In genomic region chr1:135139906-135140305, GRCm38 (mm10) we compare ENCODE assay signal across 26 mouse cellular contexts. TPM values are rescaled to one million over a fixed set of nuclear protein-coding genes. Genes with fewer than 3 reads are reported as not detected.
A peak's percentile ranks its signal among the peaks of the same experiment; 100 is the strongest.
DNase-seq lines count a peak whose midpoint lies in the region; ATAC-seq and TF ChIP-seq lines count a peak whose summit lies in the region.
"Had no signal": no experiment of that assay in that cellular context is flagged by ENCODE, and none has a peak within 500 bp of the region (broad histone marks: within the 10 kb centered on the region; RNA-seq: fewer than 3 reads in every experiment).

No protein-coding gene starts in this region.

- no peak overlapping the region for H3K4me2 ChIP-seq in liver, embryonic 12.5 days
- H3K4me2 ChIP-seq: embryonic facial prominence, embryonic 15.5 days; heart, embryonic 15.5 days; midbrain, embryonic 13.5 days; neural tube, embryonic 15.5 days had no signal

- H3K27me3 ChIP-seq in liver, embryonic 12.5 days (replicated peaks): peaks cover 5% of the 10 kb centered on the region; the same call in 1 of the 2 replicates
- H3K27me3 ChIP-seq in E14TG2a.4 (ENCODE audit: insufficient read depth, low read length): peaks cover 25% of the 10 kb centered on the region
- H3K27me3 ChIP-seq in embryonic facial prominence, embryonic 10.5 days (replicated peaks; ENCODE audit: low read depth, poor library complexity, severe bottlenecking): peaks cover 21% of the 10 kb centered on the region
- H3K27me3 ChIP-seq: embryonic facial prominence, embryonic 15.5 days; midbrain, embryonic 13.5 days; neural tube, embryonic 15.5 days had no signal

- no peak overlapping the region for H3K9ac ChIP-seq in liver, embryonic 12.5 days
- H3K9ac ChIP-seq: embryonic facial prominence, embryonic 15.5 days; heart, embryonic 15.5 days; liver, embryonic 14.5 days; midbrain, embryonic 13.5 days; neural tube, embryonic 15.5 days had no signal

- DNase-seq in liver (peak; percentile 43), ZHBTc4 (ENCODE audit: low read depth, low spot score) (peak; percentile 86)
- DNase-seq in thymus, postnatal 14 days: peak; percentile 39
- DNase-seq in embryo, embryonic 11 days: no peak
- DNase-seq in embryonic facial prominence, embryonic 10.5 days (ENCODE audit: low spot score): no peak
- no peak for DNase-seq in right cerebral cortex, postnatal 10 days (ENCODE audit: low spot score in 2 of 2)
- DNase-seq: adrenal gland, postnatal 10 days; cerebellum, adult 11 months; cerebellum, postnatal 10 days; gastrocnemius, postnatal 14 days; kidney, adult 18-20 months; right cerebral cortex, postnatal 25 days had no signal

- WGBS in liver, embryonic 12.5 days (ENCODE audit: insufficient replicate concordance): 63% methylated on average over 2 of the region's 2 CpGs
- WGBS in embryonic facial prominence, embryonic 10.5 days: 72% methylated on average over 2 of the region's 2 CpGs

- H3K4me1 ChIP-seq in liver, embryonic 12.5 days: peaks cover 13% of the 10 kb centered on the region
- H3K4me1 ChIP-seq in E14TG2a.4 (replicated peaks; ENCODE audit: low read depth, low read length): peaks cover 12% of the 10 kb centered on the region
- no peaks in the 10 kb centered on the region for H3K4me1 ChIP-seq in embryonic facial prominence, embryonic 10.5 days
- H3K4me1 ChIP-seq: embryonic facial prominence, embryonic 15.5 days; heart, embryonic 15.5 days; midbrain, embryonic 13.5 days; neural tube, embryonic 15.5 days had no signal

- no peak for ATAC-seq in liver, embryonic 12.5 days
- ATAC-seq: activated CD4-positive, CD25-positive, alpha-beta regulatory T cell, adult 4 months; hindbrain, embryonic 16.5 days; lung, postnatal 0 days; midbrain, embryonic 13.5 days had no signal

- TF ChIP-seq CTCF in E14TG2a.4 (conservative IDR thresholded peaks at IDR 0.05; ENCODE audit: low read length): no peak

- H3K36me3 ChIP-seq in liver, embryonic 12.5 days: peaks cover 54% of the 10 kb centered on the region
- H3K36me3 ChIP-seq in E14TG2a.4 (ENCODE audit: insufficient read depth, low read length): peaks cover 5% of the 10 kb centered on the region; the same call in 1 of the 2 replicates
- no peaks in the 10 kb centered on the region for H3K36me3 ChIP-seq in embryonic facial prominence, embryonic 10.5 days (replicated peaks)
- H3K36me3 ChIP-seq: embryonic facial prominence, embryonic 15.5 days; heart, embryonic 15.5 days; midbrain, embryonic 13.5 days; neural tube, embryonic 15.5 days had no signal

- H3K27ac ChIP-seq in liver, embryonic 12.5 days: no peak overlapping the region
- H3K27ac ChIP-seq in embryonic facial prominence, embryonic 10.5 days (replicated peaks): no peak overlapping the region
- H3K27ac ChIP-seq: embryonic facial prominence, embryonic 15.5 days; heart, embryonic 15.5 days; kidney, postnatal 0 days; liver, embryonic 14.5 days; midbrain, embryonic 13.5 days; neural tube, embryonic 15.5 days; stomach, postnatal 0 days had no signal

- no peak overlapping the region for H3K4me3 ChIP-seq in liver, embryonic 12.5 days
- peak overlapping the region; percentile 51; the same call in 1 of the 2 replicates for H3K4me3 ChIP-seq in E14TG2a.4 (replicated peaks; ENCODE audit: low read length)
- H3K4me3 ChIP-seq in embryonic facial prominence, embryonic 10.5 days: no peak overlapping the region
- H3K4me3 ChIP-seq: embryonic facial prominence, embryonic 15.5 days; heart, embryonic 15.5 days; midbrain, embryonic 13.5 days; myocyte; neural tube, embryonic 15.5 days had no signal

- no peaks in the 10 kb centered on the region for H3K9me3 ChIP-seq in liver, embryonic 12.5 days (replicated peaks)
- no peaks in the 10 kb centered on the region for H3K9me3 ChIP-seq in E14TG2a.4 (ENCODE audit: low read length)
- H3K9me3 ChIP-seq in embryonic facial prominence, embryonic 10.5 days: no peaks in the 10 kb centered on the region
- H3K9me3 ChIP-seq: embryonic facial prominence, embryonic 15.5 days; heart, embryonic 15.5 days; midbrain, embryonic 13.5 days; neural tube, embryonic 15.5 days had no signal

RNA-seq across cellular contexts. Expression of gene Arl8a, which starts 6.7 kb away (rescaled TPM):
- 15.5 and 15.8 TPM in 2 replicates for polyA plus RNA-seq in liver, embryonic 12.5 days (2016; fragmentation: Nextera tagmentation; extraction: Ambion mirVana)
- 48.3 and 50.3 TPM in 2 replicates for polyA plus RNA-seq in embryonic facial prominence, embryonic 10.5 days (2016; fragmentation: Nextera tagmentation; extraction: Ambion mirVana)

RNA-seq across cellular contexts. Expression of gene Ptpn7, which starts 7.4 kb away (rescaled TPM):
- polyA plus RNA-seq in liver, embryonic 12.5 days (2016; fragmentation: Nextera tagmentation; extraction: Ambion mirVana): 24.7 and 25.9 TPM in 2 replicates
- polyA plus RNA-seq in embryonic facial prominence, embryonic 10.5 days (2016; fragmentation: Nextera tagmentation; extraction: Ambion mirVana): 1.3 and 2.1 TPM in 2 replicates

RNA-seq across cellular contexts. Expression of gene Gpr37l1, which starts 27.6 kb away (rescaled TPM):
- not detected in 2 replicates for polyA plus RNA-seq in liver, embryonic 12.5 days (2016; fragmentation: Nextera tagmentation; extraction: Ambion mirVana)
- polyA plus RNA-seq in embryonic facial prominence, embryonic 10.5 days (2016; fragmentation: Nextera tagmentation; extraction: Ambion mirVana): not detected in 2 replicates
- polyA plus RNA-seq: activated CD4-positive, CD25-positive, alpha-beta regulatory T cell, adult 4 months; C2C12; embryonic facial prominence, embryonic 15.5 days; heart, embryonic 15.5 days; kidney, postnatal 0 days had no signal

RNA-seq across cellular contexts. Expression of gene Lgr6, which starts 34.8 kb away (rescaled TPM):
- polyA plus RNA-seq in liver, embryonic 12.5 days (2016; fragmentation: Nextera tagmentation; extraction: Ambion mirVana): 0.30 and 0.36 TPM in 2 replicates
- 0.73 and 1.1 TPM in 2 replicates for polyA plus RNA-seq in embryonic facial prominence, embryonic 10.5 days (2016; fragmentation: Nextera tagmentation; extraction: Ambion mirVana)
- polyA plus RNA-seq: activated CD4-positive, CD25-positive, alpha-beta regulatory T cell, adult 4 months had no signal

Comparison
In these comparisons a context has a peak if more than half of its experiments do, and no peak if none do; other contexts are left out.
1. DNase-seq: peak in liver (single experiment), ZHBTc4 (single experiment) and thymus, postnatal 14 days (single experiment); none in embryo, embryonic 11 days (single experiment), embryonic facial prominence, embryonic 10.5 days (single experiment) and right cerebral cortex, postnatal 10 days (0 of 2).